Mouse (Mus musculus) thymus, postnatal 14 days (tissue): ENCODE data around the gene Gm2022.
"Not testable (repeated sequence)": the region's sequence is repeated elsewhere in the genome, so short reads cannot be mapped to it uniquely, and the experiment has no call there.

Experiments
- DNase-seq: peaks from one replicate; pipeline ENCODE4 v3.0.0; 2021

Gm2022 gene

GRCm38 (mm10) chr12:87895070-87895469, at the start of gene Gm2022:
Gene Gm2022 (plus strand): TSS chr12:87895370.
- not testable (repeated sequence) for DNase-seq

GRCm38 (mm10) chr12:87850657-87851056, 44.5 kb upstream of the Gm2022 start:
- DNase-seq: not testable (repeated sequence)

DNA sequence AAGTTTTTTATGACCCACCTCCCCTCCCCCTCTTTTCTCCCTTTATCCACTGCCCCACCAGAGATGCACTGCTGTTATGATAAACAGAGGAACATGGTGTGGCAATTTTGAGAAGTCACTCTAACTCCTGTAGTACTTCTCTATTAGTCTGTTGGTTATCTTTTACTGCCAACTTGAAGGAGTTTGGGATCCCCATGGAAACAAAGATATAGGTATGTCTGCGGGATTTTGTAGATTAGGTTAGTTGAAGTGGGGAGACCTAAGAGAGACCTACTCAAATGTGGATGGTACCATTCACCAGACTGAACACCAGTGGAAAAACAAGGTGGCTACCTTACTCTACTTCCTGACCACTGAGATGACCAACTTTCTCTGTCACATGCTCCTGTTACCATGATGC, 39.1 kb upstream of the Gm2022 start:
- not testable (repeated sequence) for DNase-seq

GRCm38 (mm10) chr12:87861740-87862692, 33.2 kb upstream of the Gm2022 start:
- DNase-seq: not testable (repeated sequence)

- DNase-seq: not testable (repeated sequence)
These were observed 31.5 kb upstream of the Gm2022 start for GRCm38 (mm10) chr12:87863638-87864037.

DNA sequence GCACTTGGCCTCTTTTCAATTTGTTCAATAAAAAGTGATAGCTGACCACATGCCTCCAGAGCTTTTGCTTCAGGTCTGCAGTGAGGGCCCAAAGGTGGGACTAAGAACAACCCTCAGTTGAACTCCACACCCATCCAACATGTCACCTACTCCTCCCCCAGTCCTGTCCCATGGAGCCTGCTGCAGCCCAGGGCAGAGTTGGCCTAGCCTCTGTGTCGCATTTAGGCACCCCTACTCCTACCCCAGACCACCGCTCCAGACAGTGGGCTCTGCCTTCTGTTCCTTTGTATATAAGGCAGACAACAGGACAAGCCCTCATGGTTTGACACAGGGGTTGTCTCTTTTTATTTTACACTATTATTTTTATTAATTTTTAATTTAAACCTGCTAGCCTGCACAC, 31.1 kb upstream of the Gm2022 start:
- DNase-seq: not testable (repeated sequence)

DNA sequence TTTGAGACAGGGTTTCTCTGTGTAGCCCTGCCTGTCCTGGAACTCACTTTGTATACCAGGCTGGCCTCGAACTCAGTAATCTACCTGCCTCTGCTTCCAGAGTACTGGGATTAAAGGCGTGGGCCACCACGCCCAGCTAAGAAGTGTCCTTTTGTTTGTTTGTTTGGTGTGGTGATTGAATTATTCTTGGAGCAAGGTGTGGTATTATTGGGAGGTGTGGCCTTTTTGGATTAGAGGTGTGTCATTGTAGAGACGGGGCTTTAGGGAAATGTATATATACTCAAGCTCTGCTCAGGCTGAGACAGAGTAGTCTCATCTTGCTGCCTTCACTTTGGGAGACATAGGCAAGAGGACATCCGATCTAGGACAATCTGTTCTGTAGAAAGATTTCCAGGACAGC, 21.4 kb upstream of the Gm2022 start, which contains the start of gene Gm2016:
Gm2016 (plus strand) TSS at position 301 of the 400 bp plus-strand sequence.
- not testable (repeated sequence) for DNase-seq

- not testable (repeated sequence) for DNase-seq
These were observed 24.6 kb downstream of the Gm2022 start, which contains the start of gene Gm2035 for GRCm38 (mm10) chr12:87919721-87920120. Gene Gm2035 (minus strand): TSS chr12:87919857.
